Mouse (Mus musculus) spleen, postnatal 36 days (tissue): ENCODE results near the gene Rgma.

Experiments
- DNase-seq, 2 experiments: peaks; one replicate each; pipeline ENCODE4 v3.0.0; 2022; ENCODE audit warnings: low spot score in 2 of 2, mixed read lengths in 1 of 2

Gene Rgma

GRCm38 (mm10) chr7:73433637-73434335, 58.5 kb downstream of the Rgma start:
- no peak for DNase-seq

GRCm38 (mm10) chr7:73434336-73434677, 59.0 kb downstream of the Rgma start:
- DNase-seq, result no peak

DNA sequence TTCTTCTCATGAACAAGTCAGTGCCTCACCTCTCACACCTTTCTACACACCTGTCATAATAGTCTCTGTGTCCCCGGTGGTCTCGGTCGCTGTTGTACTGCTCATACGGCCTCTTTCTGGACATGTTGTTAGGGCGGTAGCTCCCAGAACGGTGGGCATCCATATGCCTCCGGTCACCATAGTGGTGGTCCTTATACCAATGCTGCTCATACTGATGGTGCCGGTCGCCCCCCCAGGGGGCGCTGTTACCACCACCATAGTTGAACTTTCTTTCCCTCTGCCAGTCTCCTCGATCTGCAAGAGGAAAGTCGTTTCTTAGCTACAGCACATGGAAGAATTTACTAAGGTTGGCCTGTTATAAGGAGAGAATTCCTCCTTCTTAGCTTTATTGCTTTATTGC, 60.4 kb downstream of the Rgma start:
- DNase-seq, result no peak

GRCm38 (mm10) chr7:73441802-73442201, 66.5 kb downstream of the Rgma start:
- DNase-seq, result no peak

GRCm38 (mm10) chr7:73442246-73442645, 66.9 kb downstream of the Rgma start:
- no peak for DNase-seq

GRCm38 (mm10) chr7:73451594-73451993, 76.3 kb downstream of the Rgma start:
- no peak for DNase-seq

DNA sequence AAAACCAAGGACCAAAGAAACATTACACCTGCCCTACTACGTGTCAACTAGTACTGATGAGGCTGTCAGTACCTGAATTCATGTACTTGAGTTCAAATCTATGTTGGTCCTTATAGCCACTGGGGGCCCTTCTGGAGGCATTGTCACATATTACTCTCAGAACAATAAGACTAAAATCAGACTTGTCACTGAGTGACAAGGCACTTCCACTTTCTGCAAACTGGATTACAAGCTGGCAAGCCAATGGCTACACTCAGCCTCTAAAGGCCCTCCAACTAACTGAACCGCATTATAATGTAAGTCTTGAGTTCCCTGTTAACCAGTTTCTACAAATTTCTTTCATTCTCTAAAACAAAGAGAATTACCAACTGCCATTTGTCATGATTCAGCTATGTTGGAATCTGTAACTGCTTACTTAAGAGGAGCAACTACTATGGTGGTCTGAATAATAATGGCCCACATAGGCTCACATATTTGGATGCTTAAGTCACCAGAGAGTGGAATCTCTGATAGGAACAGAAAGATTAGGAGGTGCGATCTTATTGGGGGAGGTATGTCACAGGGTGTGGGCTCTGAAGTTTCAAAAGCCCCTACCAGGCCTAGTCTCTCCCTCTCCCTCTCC, 77.0 kb downstream of the Rgma start:
- DNase-seq, result no peak

- DNase-seq, result no peak
Measured at GRCm38 (mm10) chr7:73454113-73454512, 78.8 kb downstream of the Rgma start.

GRCm38 (mm10) chr7:73463546-73463945, 88.2 kb downstream of the Rgma start:
- DNase-seq, result no peak

GRCm38 (mm10) chr7:73467741-73468140, 92.4 kb downstream of the Rgma start:
- no peak for DNase-seq
